Mouse (Mus musculus) lung, postnatal 36 days (tissue): ENCODE data around the gene Mrpl28.
"Not testable (repeated sequence)": the region's sequence is repeated elsewhere in the genome, so short reads cannot be mapped to it uniquely, and the experiment has no call there.

Experiments
- DNase-seq: peaks from one replicate; pipeline ENCODE4 v3.0.0; 2022; ENCODE audit warnings: mixed read lengths

Gene Mrpl28

GRCm38 (mm10) chr17:26123267-26123684, at the start of gene Mrpl28:
TSS of gene Mrpl28 (plus strand) at chr17:26123500.
- DNase-seq, result peak; percentile 96

GRCm38 (mm10) chr17:26075246-26075645, 48.1 kb upstream of the Mrpl28 start:
- no peak for DNase-seq

GRCm38 (mm10) chr17:26078851-26079250, 44.4 kb upstream of the Mrpl28 start:
- DNase-seq, result no peak

GRCm38 (mm10) chr17:26080867-26081266, 42.4 kb upstream of the Mrpl28 start:
- no peak for DNase-seq

- no peak for DNase-seq
Measured at GRCm38 (mm10) chr17:26087059-26087564, 36.2 kb upstream of the Mrpl28 start.

- peak; percentile 94 for DNase-seq
Measured at GRCm38 (mm10) chr17:26089905-26090632, 33.2 kb upstream of the Mrpl28 start, which contains the start of gene Decr2. TSS of gene Decr2 (minus strand) at chr17:26090337.

GRCm38 (mm10) chr17:26094531-26095110, 28.7 kb upstream of the Mrpl28 start:
- DNase-seq, result no peak

- DNase-seq, result peak; percentile 34
Measured at GRCm38 (mm10) chr17:26095121-26095740, 28.1 kb upstream of the Mrpl28 start, which contains the start of gene Nme4. TSS of gene Nme4 (minus strand) at chr17:26095602.

GRCm38 (mm10) chr17:26098461-26098860, 24.8 kb upstream of the Mrpl28 start:
- no peak for DNase-seq

GRCm38 (mm10) chr17:26099316-26099715, 24.0 kb upstream of the Mrpl28 start:
- DNase-seq, result peak; percentile 49

GRCm38 (mm10) chr17:26100166-26100565, 23.1 kb upstream of the Mrpl28 start:
- no peak for DNase-seq

GRCm38 (mm10) chr17:26101478-26101877, 21.8 kb upstream of the Mrpl28 start:
- no peak for DNase-seq

GRCm38 (mm10) chr17:26105619-26106018, 17.7 kb upstream of the Mrpl28 start:
- no peak for DNase-seq

GRCm38 (mm10) chr17:26110156-26110555, 13.1 kb upstream of the Mrpl28 start:
- DNase-seq, result no peak

- DNase-seq, result no peak
Measured at GRCm38 (mm10) chr17:26111024-26111423, 12.3 kb upstream of the Mrpl28 start.

GRCm38 (mm10) chr17:26111722-26112121, 11.6 kb upstream of the Mrpl28 start:
- DNase-seq, result no peak

- no peak for DNase-seq
Measured at GRCm38 (mm10) chr17:26112751-26113150, 10.5 kb upstream of the Mrpl28 start.

GRCm38 (mm10) chr17:26113181-26113948, 9.9 kb upstream of the Mrpl28 start, which contains the start of gene Tmem8:
TSS of gene Tmem8 (plus strand) at chr17:26113299.
- DNase-seq, result peak; percentile 80

- DNase-seq, result no peak
Measured at GRCm38 (mm10) chr17:26114061-26114460, 9.2 kb upstream of the Mrpl28 start.

- DNase-seq, result not testable (repeated sequence)
Measured at GRCm38 (mm10) chr17:26114461-26114860, 8.8 kb upstream of the Mrpl28 start.

- peak; percentile 74 for DNase-seq
Measured at GRCm38 (mm10) chr17:26115205-26115898, 7.9 kb upstream of the Mrpl28 start.

GRCm38 (mm10) chr17:26115956-26116487, 7.3 kb upstream of the Mrpl28 start:
- DNase-seq, result no peak
